Mouse (Mus musculus): ENCODE measurements around the gene Ubap1l.
"Not testable (repeated sequence)": the region's sequence is repeated elsewhere in the genome, so short reads cannot be mapped to it uniquely, and the experiment has no call there.

Gene Ubap1l

DNA sequence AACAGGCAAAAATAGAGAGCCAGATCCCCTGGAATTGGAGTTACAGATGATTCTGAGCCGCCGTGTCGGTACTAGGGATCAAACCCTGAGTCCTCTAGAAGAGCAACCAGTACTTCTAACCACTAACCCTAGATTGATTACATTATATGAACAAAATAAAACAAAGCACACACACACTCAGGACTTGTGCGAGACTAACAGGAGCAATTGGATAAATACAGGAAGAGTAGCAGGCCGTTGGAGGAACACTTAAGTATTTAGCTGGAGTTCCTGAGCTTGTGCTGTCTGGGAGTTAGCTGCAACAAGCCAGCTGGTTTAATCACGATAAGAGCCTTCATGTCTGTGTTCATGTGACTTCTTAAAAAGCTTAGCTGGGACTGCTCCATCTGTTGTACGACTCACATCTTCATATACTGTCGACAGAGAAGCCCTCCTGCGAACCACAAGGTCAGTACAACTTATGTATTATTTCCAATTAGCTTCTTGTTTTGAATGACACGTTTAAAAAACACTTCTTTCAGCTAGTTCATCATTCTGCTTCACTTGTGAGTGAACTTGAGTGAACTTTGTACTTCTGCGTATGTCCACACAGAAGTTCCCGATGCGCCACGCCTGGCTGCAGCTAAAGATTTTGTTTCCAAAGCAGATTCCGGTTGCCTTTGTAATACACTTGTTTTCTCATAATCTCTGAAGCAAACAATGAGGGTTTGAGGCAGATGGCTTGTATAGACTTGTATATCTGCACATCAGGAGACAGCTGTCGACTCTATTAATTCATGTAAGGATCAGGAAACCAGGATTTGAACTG lies at the start of gene Ubap1l:
Ubap1l (plus strand) TSS at position 401 of the 808 bp plus-strand sequence.
- no peak for DNase-seq (ENCODE audit: low read depth, low spot score)

GRCm38 (mm10) chr9:65312669-65313357 lies 48.0 kb upstream of the Ubap1l start:
- peak; percentile 6 for DNase-seq (ENCODE audit: low read depth, low spot score)

DNA sequence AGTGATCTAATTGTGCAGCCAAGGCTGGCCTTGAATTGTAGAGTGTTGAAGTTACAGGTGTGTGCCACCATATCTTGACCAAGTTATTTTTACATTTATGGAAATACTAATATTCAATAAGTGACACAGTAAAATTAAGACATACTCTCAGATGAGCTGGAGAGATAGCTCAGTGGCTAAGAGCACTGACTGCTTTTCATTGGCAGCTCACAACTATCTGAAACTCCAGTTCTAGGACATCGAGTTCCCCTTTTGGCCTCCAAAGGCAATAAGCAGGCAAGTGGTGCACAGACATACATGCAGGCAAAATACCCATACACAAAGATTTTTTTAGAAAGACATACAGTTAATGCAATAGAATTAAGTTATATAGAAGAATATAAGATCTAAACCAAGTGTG lies 47.0 kb upstream of the Ubap1l start:
- DNase-seq (ENCODE audit: low read depth, low spot score) = no peak

DNA sequence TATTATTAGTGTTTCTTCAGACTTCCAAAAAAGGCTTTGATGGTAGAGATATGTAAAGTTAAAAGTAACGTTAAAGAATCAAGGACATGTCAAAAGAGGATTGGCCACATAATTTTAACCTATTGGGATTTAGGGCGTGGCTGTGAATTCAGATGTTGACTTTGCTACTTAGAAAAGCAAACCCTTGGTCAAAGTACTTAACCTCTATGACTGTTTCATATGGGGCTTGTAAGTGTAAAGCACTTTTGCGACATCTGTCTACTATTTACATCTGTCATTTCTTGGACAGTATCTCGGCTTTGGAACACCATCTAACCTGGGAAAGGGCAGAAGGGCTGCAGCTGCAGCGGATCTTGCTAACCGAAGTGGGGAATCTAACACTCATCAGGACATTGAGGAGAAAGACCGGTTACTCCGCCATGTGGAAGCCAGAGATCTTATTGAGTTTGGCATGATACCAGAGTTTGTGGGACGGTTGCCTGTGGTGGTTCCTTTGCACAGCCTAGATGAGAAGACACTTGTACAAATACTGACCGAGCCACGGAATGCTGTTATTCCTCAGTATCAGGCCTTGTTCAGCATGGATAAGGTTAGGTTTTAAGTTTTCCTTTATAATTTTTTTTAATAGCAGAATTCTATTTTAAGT lies 38.5 kb upstream of the Ubap1l start:
- DNase-seq (ENCODE audit: low read depth, low spot score) = no peak

DNA sequence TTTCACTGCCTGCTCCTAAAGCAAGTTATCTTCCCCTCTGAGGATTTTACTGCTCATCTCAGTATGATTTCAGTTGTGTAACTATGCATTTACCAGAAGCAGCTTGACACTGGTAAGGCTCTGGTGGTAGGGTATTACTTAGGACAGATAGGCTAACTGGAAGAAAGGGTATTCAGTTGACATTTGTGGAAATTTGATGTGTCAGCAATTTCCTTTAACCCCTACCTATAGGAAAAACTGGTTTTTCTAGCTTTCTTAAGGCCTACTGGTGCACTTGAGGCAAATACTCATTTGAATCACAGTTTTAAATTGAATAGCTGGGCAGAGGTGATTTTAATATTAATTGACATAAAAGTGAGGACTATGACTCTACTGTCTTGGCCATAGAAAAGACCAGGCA lies 34.9 kb upstream of the Ubap1l start:
- no peak for DNase-seq (ENCODE audit: low read depth, low spot score)

GRCm38 (mm10) chr9:65327371-65327770 lies 33.5 kb upstream of the Ubap1l start:
- no peak for DNase-seq (ENCODE audit: low read depth, low spot score)

DNA sequence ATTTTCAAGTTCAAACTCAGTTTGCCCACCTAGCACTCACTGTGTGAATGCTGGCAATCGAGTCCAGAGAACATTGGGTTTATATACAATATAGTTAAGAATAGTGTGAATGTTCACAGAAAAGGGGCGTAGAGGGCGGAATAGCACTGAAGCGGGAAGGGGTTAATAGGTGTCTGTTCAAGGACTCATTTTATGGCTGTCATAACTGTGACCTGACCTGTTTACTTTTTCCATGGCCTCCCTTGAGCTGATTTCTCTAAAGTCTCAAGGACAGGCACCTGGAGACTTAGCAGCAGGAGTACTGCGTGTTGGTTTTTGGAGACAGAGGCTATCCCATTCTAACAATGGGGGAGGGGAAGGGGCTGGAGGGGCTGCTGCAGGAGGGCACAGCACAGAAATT lies 26.9 kb upstream of the Ubap1l start:
- DNase-seq (ENCODE audit: low read depth, low spot score) = no peak

DNA sequence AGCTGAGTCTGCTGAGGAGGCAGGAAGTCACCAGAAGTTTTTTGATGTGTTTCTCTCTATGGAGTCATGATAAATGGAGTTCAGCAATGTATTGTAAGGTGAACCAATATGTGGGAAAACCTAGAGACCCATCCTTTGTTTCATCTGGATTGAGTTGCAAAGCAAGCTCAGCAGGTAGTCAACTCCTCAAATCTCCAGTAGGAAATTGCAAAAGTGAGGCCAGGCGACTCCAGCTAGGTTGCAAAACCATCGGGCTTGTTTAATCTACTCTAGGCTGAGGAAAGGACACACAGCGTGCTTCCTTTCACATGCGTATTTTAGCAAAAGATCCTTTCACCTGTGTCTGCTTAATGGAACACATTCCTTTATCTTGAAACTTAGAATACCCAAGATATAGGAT lies 21.7 kb upstream of the Ubap1l start:
- DNase-seq (ENCODE audit: low read depth, low spot score) = no peak

DNA sequence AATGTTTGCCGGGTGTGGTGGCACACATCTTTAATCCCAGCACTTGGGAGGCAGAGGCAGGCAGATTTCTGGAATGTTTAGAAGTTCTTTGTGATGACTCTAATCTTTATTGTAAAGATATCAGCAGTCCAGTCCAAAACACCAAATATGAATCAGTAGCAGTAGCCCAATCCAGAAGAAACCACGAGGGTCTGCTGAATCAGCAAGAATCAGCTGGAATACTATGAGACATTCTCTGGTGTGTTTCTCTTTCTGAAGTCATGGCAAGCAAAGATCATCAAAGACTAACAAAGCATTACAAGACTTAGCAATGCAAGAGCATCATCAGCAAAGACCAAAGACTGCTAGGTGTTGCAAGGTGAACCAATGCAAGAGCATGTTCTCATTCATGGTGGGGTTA lies 20.4 kb upstream of the Ubap1l start:
- no peak for DNase-seq (ENCODE audit: low read depth, low spot score)

GRCm38 (mm10) chr9:65345439-65345838 lies 15.4 kb upstream of the Ubap1l start:
- DNase-seq (ENCODE audit: low read depth, low spot score) = not testable (repeated sequence)

DNA sequence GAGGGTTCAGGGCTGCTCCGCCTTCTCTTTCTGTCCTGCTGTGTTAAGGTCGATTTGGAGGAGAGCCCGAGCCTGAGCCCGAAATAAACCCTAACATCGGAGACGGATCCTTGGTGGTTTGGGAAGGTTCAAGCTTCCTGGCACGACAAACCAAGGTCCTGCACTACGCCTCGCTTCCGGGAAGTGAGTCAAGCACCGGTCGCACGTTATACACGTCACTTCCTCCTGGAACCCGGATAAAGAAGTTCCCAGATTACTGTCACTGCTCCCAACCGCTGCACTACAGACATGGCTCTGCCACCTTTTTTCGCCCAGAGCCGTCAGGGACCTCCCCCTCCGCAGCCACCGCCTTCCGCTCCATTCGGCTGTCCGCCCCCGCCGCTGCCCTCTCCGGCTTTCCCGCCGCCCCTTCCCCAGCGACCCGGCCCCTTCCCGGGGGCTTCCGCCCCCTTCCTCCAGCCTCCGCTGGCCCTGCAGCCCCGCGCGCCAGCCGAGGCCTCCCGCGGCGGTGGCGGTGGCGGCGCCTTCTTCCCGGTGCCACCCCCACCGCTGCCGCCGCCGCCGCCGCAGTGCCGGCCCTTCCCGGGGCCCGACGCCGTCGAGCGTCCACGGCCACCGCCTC lies 14.9 kb upstream of the Ubap1l start, which contains the start of gene Pdcd7:
Pdcd7 (plus strand) TSS at position 251 of the 622 bp plus-strand sequence.
- peak; percentile 94 for DNase-seq (ENCODE audit: low read depth, low spot score)

DNA sequence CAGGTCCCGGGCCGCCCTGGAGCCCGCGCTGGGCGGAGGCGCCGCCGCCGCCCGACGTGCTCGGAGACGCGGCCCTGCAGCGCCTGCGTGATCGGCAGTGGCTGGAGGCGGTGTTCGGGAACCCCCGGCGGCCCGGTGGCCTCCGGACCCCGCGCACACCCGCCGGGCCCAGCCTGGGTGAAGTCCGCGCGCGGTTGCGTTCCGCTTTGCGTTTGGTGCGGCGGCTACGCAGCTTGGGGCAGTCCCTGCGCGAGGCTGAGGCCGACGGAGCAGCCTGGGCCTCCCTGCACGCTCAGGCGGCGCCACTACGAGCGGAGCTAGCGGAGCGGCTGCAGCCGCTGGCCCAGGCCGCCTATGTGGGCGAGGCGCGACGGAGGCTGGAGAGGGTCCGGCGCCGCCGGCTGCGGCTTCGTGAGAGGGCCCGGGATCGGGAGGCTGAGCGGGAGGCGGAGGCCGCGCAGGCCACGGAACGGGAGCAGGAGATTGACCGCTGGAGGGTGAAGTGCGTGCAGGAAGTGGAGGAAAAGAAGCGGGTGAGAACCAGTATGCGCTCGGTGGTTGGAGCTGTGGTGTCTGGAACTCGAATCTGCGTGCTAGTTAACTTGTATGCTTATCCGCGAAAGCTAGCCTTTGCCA lies 14.2 kb upstream of the Ubap1l start:
- peak; percentile 75 for DNase-seq (ENCODE audit: low read depth, low spot score)

DNA sequence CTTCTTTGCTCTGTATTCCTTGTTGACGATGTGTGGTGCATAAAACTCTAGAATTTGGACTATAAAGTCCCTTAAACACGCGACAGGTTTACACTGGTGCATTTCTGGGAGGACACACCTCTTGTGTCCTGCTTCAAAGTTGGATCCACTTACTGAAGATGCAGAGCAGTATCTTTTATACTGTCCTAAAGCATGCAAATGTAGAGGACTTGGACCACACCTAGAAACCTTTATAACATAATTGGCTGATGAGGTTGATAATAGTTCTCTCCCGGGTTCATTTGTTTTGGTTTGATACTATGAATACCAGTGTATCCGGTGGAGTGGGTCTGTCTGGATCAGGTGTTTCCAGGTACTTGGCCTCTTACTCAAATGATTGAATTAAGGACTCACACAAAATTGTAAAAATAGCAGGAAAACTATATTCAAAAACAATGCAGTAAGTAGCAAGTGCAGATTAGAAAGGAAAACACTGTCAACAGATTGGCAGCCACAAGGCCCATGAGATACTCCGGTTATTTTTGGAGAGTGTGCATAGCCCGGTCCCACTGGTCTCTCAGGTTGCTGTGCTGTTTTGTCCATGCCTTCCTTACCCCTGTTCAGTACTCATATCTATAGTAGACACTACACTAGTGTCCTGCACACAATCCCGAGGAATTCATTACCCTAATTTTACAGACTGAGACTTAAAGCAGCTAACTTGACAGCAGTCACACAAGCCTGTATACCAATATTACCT lies 13.6 kb upstream of the Ubap1l start:
- no peak for DNase-seq (ENCODE audit: low read depth, low spot score)

- DNase-seq (ENCODE audit: low read depth, low spot score) = no peak
Measured at GRCm38 (mm10) chr9:65353251-65353650, 7.6 kb upstream of the Ubap1l start.

DNA sequence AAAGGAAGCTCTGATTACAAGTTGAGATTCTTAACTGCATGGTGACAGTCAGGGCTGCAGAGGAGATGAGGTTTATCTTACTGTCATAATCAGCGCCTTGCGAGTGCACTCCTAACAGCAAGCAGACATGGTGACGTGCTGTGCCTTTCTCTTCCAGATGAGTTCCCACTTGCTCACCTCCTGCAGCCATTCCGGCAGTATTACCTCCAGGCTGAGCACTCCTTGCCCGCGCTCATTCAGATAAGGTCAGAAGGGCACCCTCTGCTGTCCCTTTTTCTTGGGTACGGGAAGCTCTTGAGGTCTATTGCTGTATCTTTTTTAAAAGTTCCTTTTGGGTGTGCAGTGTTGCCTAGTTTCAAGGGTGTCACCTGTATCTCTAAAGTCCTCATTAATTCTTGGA lies 4.3 kb upstream of the Ubap1l start:
- no peak for DNase-seq (ENCODE audit: low read depth, low spot score)

GRCm38 (mm10) chr9:65356971-65357370 lies 3.9 kb upstream of the Ubap1l start:
- no peak for DNase-seq (ENCODE audit: low read depth, low spot score)

- DNase-seq (ENCODE audit: low read depth, low spot score) = no peak
Measured at GRCm38 (mm10) chr9:65358956-65359480, 1.8 kb upstream of the Ubap1l start.

GRCm38 (mm10) chr9:65363684-65364083 lies 2.8 kb downstream of the Ubap1l start:
- no peak for DNase-seq (ENCODE audit: low read depth, low spot score)

GRCm38 (mm10) chr9:65365721-65366120 lies 4.9 kb downstream of the Ubap1l start:
- no peak for DNase-seq (ENCODE audit: low read depth, low spot score)

DNA sequence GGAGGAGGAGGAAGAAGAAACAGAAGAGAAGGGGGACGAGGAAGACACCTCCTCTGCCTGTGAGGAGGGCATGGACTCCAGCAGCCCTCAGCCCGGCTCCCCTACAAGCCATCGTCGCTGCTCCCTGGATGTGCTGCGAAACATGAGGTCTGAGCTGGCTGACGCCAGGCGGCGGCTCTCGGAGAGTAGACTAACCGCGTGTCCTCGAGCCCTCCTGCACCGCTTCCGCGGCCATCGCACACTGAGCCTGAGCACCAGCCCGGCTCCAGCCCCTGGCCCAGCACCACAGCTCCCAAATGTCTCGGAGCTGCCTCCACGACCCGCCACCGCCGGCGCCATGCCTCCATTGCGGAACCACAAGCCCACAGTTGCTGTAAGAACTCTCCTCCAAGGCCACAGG lies 10.9 kb downstream of the Ubap1l start:
- DNase-seq (ENCODE audit: low read depth, low spot score) = no peak

GRCm38 (mm10) chr9:65372449-65372848 lies 11.6 kb downstream of the Ubap1l start:
- DNase-seq (ENCODE audit: low read depth, low spot score) = peak; percentile 10

All from CD4-positive helper T cell, adult 2 months (primary cell).